Mouse (Mus musculus): ENCODE measurements around the gene Bola2. TPM values are rescaled to one million over a fixed set of nuclear protein-coding genes. Genes with fewer than 3 reads are reported as not detected.
"Not testable (repeated sequence)": the region's sequence is repeated elsewhere in the genome, so short reads cannot be mapped to it uniquely, and the experiment has no call there.

The Bola2 gene
- polyA plus RNA-seq, 1 experiment from 2014 or later, result 151 TPM

DNA sequence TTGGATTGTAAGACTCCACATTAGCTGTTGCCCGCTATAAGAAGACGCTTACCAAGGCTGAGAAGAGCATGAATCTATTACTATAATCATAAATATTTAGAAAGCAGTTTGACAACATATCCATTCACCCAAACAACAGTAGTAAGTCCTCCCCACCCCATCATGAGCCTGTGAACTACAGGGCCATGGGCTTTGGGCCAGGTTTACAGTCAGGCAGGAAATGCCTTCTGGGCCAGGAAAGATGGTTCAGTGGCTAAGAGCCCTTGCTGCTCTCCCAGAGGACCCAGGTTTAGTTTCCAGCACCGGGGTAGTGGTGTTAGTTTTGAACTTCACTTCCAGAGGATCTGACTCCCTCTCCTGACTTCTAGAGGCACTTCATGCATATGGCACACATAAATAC is 22.4 kb downstream of the Bola2 start:
- 84% methylated on average over 3 of the region's 3 CpGs for WGBS
- Histone ChIP-seq H3K27ac (replicated peaks) (no peak overlapping the region), H3K27me3 (no peaks in the 10 kb centered on the region), H3K9me3 (0 out of 2 replicates have a peak, but pooled peaks cover 7% of the 10 kb centered on the region), H3K36me3 (no peaks in the 10 kb centered on the region), H3K4me2 (replicated peaks) (no peak overlapping the region), H3K9ac (replicated peaks) (no peak overlapping the region), H3K4me3 (no peak overlapping the region), H3K4me1 (no peaks in the 10 kb centered on the region)
- ATAC-seq (ENCODE audit: low FRiP score, low read depth), result no peak

DNA sequence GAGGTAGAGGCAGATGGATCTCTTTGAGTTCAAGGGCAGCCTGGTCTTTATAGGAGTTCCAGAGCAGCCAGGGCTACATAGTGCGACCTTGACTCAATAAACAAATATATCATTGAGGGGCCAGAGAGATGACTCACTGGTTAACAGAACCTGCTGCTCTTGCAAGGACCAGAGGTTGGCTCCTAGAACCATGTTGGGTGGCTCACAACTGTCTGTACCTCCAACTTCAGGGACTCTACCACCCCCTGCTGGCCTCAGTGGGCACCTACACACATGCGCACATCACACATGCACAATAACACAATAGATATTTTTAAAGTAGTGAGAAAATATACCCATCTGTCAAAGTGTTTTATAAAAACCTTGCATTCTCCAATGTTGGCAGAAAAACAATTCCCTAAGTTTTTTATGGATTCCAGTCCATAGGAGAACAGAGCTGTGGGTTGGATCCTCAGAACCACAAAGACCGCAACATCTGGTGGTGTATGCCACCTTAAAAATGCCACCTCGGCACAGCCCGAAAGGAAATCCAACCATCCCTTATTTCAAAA is 23.7 kb downstream of the Bola2 start:
- no peak overlapping the region for H3K4me2 ChIP-seq (replicated peaks)
- 0 out of 2 replicates have a peak, but pooled peaks cover 7% of the 10 kb centered on the region for H3K9me3 ChIP-seq
- H3K9ac ChIP-seq (replicated peaks), result no peak overlapping the region
- 0 out of 2 replicates have a peak, but pooled peaks cover under 1% of the 10 kb centered on the region for H3K27me3 ChIP-seq
- H3K4me3 ChIP-seq, result no peak overlapping the region
- H3K4me1 ChIP-seq, result no peaks in the 10 kb centered on the region
- WGBS, result 95% methylated on average over 5 of the region's 5 CpGs
- no peaks in the 10 kb centered on the region for H3K36me3 ChIP-seq
- no peak for ATAC-seq (ENCODE audit: low FRiP score, low read depth)
- H3K27ac ChIP-seq (replicated peaks), result no peak overlapping the region

DNA sequence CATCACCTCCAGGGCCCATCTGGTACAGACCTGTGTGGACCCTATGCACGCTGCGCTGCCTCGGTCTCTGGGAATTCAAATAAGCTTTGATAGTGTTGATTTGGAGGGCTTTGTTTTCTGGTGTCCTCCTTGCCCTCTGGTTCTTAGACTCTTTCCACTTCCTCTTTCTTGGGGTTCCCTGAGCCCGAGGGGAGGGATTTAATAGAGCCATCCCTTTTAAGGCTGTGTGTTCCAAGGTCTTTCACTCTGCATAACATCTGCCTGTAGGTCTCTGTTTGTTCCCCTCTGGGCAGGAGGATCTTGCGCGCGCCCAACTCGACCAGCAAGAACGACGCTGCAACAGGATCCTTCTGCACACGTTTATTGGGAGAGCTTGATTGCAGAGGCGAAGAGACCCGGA is 26.4 kb downstream of the Bola2 start:
- Histone ChIP-seq H3K9me3 (0 out of 2 replicates have a peak, but pooled peaks cover 7% of the 10 kb centered on the region), H3K4me3 (no peak overlapping the region), H3K27ac (replicated peaks) (no peak overlapping the region), H3K27me3 (0 out of 2 replicates have a peak, but pooled peaks cover 3% of the 10 kb centered on the region), H3K4me2 (replicated peaks) (no peak overlapping the region), H3K36me3 (no peaks in the 10 kb centered on the region), H3K4me1 (no peaks in the 10 kb centered on the region), H3K9ac (replicated peaks) (no peak overlapping the region)
- no peak for ATAC-seq (ENCODE audit: low FRiP score, low read depth)
- 93% methylated on average over 13 of the region's 13 CpGs for WGBS

DNA sequence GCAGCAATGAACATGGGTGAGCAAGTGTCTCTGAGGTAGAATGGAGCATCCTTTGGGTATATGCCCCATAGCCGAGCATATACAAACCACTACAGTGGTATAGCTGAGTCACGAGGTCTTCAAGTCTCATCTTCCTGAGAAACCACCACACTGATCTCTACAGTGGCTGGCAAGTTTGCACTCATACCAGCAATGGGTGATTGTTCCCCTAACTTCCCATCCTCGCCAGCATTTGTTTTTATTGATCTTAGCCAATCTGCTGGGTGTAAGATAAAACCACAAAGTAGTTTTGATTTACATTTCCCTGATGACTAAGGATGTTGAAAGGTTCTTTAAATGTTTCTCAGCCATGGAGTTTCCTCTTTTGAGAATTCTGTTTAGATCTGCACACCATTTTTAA is 29.9 kb downstream of the Bola2 start:
- Histone ChIP-seq H3K4me2 (replicated peaks) (no peak overlapping the region), H3K4me1 (no peaks in the 10 kb centered on the region), H3K9ac (replicated peaks) (no peak overlapping the region), H3K27me3 (0 out of 2 replicates have a peak, but pooled peaks cover 3% of the 10 kb centered on the region), H3K9me3 (0 out of 2 replicates have a peak, but pooled peaks cover 3% of the 10 kb centered on the region), H3K4me3 (no peak overlapping the region), H3K27ac (replicated peaks) (no peak overlapping the region), H3K36me3 (no peaks in the 10 kb centered on the region)
- 73% methylated on average over 3 of the region's 3 CpGs for WGBS
- no peak for ATAC-seq (ENCODE audit: low FRiP score, low read depth)

DNA sequence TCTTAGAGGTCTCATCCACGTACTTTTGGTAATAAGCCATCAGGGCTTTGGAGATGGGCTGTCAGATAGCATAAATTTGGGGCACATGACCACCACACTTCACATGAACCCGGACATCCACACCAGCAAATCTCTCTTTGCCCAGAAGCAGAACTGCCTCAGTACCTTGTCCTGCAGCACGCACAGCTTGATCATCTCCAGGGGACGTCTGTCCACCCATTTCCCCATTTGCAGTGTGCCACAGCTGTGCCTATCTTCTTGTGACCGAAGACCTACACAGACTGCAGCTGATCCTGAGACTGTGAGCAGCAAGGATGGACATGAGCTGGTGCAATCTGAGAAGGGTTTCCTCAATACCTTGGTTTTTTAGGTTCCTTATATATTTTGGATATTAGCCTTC is 30.5 kb downstream of the Bola2 start:
- no peak overlapping the region for H3K9ac ChIP-seq (replicated peaks)
- no peak for ATAC-seq (ENCODE audit: low FRiP score, low read depth)
- H3K27me3 ChIP-seq, result 0 out of 2 replicates have a peak, but pooled peaks cover 3% of the 10 kb centered on the region
- WGBS, result 88% methylated on average over 5 of the region's 5 CpGs
- no peaks in the 10 kb centered on the region for H3K36me3 ChIP-seq
- 0 out of 2 replicates have a peak, but pooled peaks cover 3% of the 10 kb centered on the region for H3K9me3 ChIP-seq
- no peak overlapping the region for H3K27ac ChIP-seq (replicated peaks)
- no peak overlapping the region for H3K4me2 ChIP-seq (replicated peaks)
- no peak overlapping the region for H3K4me3 ChIP-seq
- H3K4me1 ChIP-seq, result no peaks in the 10 kb centered on the region

DNA sequence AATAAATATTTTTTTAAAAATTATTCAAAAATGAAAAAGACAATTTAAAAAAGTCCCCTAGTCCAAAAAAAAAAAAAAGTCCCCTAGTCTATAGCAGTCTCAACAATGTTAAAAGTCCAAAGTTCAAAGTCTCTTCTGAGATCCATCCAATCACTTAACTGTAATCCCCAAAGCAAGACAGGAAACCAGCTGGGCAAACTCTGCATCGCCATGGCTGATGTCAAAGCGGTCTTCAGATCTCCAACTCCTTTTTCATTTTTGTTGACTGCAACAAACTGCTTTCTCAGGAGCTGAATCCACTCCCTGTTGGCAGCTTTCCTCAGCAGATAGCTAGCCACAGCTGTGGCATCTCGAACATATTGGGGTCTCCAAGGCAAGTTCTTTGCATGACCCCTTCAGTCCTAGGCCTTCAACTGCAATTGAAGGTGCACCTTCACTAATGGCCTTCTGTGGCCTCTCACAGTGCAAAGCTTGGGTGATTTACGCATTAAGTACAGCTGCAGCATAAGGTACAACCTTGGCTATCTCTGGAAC is 35.1 kb downstream of the Bola2 start:
- H3K4me3 ChIP-seq; H3K4me1 ChIP-seq; ATAC-seq (ENCODE audit: low FRiP score, low read depth); H3K9me3 ChIP-seq; H3K4me2 ChIP-seq (replicated peaks); H3K27ac ChIP-seq (replicated peaks); H3K9ac ChIP-seq (replicated peaks); H3K27me3 ChIP-seq; H3K36me3 ChIP-seq: not testable (repeated sequence)
- 92% methylated on average over 4 of the region's 4 CpGs for WGBS

DNA sequence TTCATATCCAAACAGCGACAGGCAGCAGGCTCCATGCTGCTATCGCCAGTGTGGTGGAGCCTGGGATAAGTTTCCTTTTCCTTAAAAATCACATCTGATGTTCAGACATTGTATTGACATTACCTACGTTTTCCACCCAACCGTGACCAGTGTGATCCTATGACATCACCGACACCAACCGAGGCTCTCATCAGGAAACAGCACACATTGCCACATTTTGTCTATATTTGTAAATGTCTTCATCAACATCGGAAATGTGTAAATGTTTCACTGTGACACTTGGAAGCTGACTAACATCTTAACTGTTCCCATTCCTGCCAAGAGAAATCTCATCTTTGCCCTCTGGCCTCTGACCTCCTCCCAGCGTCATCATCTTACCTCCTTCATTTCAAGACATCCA is 40.9 kb downstream of the Bola2 start:
- no peaks in the 10 kb centered on the region for H3K27me3 ChIP-seq
- WGBS, result 86% methylated on average over 8 of the region's 8 CpGs

DNA sequence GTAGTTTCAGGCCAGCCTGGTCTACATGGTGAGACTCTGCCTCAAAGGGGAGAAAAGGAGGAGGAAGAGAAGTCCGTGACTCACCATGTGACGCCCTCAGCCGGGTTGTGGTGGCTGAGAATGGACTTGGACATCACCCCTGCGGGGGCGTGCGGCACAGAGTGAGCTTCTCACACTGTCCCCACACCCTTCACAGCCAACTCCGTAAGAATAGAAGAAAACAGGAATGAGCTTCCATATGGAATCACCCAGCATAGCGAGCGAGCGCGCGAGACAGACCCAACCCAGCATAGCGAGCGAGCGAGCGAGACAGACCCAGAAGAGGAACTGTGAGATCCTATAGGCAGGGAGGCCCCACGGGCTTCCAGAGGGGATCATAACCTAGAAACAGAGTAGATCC is 44.4 kb downstream of the Bola2 start:
- WGBS, result 87% methylated on average over 17 of the region's 17 CpGs
- no peak overlapping the region for H3K9ac ChIP-seq (replicated peaks)
- no peak overlapping the region for H3K27ac ChIP-seq (replicated peaks)
- H3K27me3 ChIP-seq, result no peaks in the 10 kb centered on the region
- no peak for ATAC-seq (ENCODE audit: low FRiP score, low read depth)
- peaks cover 3% of the 10 kb centered on the region; the same call in 1 of the 2 replicates for H3K4me1 ChIP-seq
- no peak overlapping the region for H3K4me3 ChIP-seq
- no peaks in the 10 kb centered on the region for H3K9me3 ChIP-seq
- no peaks in the 10 kb centered on the region for H3K36me3 ChIP-seq
- no peak overlapping the region for H3K4me2 ChIP-seq (replicated peaks)

More for the DNA sequence above, 40.9 kb downstream of the Bola2 start:
- Histone ChIP-seq H3K9ac (replicated peaks) (no peak overlapping the region), H3K4me2 (replicated peaks) (no peak overlapping the region), H3K27ac (replicated peaks) (no peak overlapping the region), H3K4me1 (peaks cover 3% of the 10 kb centered on the region; the same call in 1 of the 2 replicates), H3K4me3 (no peak overlapping the region), H3K9me3 (no peaks in the 10 kb centered on the region), H3K36me3 (no peaks in the 10 kb centered on the region)
- ATAC-seq (ENCODE audit: low FRiP score, low read depth), result no peak

DNA sequence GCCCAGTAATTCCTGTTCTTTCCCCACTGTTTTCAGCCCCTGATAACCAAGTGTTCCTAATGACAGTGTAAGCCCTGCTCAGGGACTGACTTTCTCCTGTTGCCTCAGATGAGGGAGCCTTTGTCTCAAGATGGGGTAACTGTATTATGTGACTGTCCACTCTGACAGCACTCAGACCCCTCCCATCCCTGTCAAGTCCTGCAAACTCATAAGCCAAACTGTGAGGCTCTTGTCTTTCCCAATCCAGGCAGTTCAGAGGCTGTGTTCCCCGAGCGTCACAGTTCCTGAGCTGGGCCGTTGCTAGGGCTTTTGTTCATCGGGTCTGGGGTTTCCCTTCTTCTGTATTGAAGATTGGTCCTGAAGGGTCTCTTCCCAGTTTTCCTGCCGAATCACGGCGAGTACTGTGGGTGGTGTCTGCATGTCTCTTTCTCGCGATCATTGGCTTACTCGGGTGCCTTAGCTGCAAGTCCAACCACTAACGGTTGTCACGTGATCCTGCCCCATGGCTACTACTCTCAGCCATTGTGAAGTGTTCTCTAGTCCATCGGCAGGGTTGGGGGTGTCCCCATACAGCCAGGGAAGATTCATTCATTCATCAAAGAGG is 45.0 kb downstream of the Bola2 start:
- Histone ChIP-seq H3K27ac (replicated peaks) (no peak overlapping the region), H3K9me3 (no peaks in the 10 kb centered on the region), H3K4me2 (replicated peaks) (no peak overlapping the region), H3K4me3 (no peak overlapping the region), H3K27me3 (no peaks in the 10 kb centered on the region), H3K9ac (replicated peaks) (no peak overlapping the region), H3K4me1 (peaks cover 3% of the 10 kb centered on the region; the same call in 1 of the 2 replicates), H3K36me3 (no peaks in the 10 kb centered on the region)
- WGBS, result 79% methylated on average over 13 of the region's 13 CpGs
- no peak for ATAC-seq (ENCODE audit: low FRiP score, low read depth)

DNA sequence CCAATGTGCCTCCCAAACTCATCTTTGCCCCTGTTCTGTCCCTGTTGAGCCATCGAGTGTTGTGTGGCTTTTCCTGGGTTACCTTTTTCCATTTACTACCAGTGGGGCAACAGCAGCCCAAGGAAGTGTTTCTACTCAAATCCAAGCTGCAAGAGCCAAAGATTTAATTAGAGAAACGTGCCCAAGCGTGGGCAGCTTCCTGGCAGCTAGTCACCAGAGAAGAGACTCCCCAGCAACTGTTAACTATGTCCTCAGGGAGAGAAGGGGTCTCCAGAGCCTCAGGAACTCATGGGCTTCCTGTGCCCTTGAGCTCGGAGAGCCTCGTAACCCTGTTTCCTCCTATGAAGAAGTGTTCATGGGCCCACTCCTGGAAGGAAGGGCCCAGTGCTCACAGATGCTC is 45.8 kb downstream of the Bola2 start:
- ATAC-seq (ENCODE audit: low FRiP score, low read depth), result no peak
- 82% methylated on average over 5 of the region's 5 CpGs for WGBS
- H3K9ac ChIP-seq (replicated peaks), result no peak overlapping the region

DNA sequence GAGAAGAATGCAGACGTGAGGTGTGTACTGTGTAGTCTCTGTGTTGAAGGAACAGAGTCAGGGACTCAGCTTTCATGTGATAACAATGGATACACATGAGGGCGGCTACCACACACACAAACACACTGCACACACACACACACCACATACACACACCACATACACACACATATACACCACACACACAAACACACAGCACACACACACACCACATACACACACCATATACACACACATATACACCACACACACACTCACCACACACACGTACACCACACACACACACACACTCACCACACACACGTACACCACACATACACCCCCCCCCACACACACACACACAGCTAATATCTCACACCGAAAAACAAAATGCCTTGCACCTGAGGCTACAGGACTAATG is 46.3 kb downstream of the Bola2 start:
- no peak overlapping the region for H3K4me3 ChIP-seq
- H3K4me1 ChIP-seq, result peaks cover 3% of the 10 kb centered on the region; the same call in 1 of the 2 replicates
- ATAC-seq (ENCODE audit: low FRiP score, low read depth), result no peak
- H3K27ac ChIP-seq (replicated peaks), result no peak overlapping the region
- no peak overlapping the region for H3K9ac ChIP-seq (replicated peaks)
- H3K27me3 ChIP-seq, result no peaks in the 10 kb centered on the region
- no peaks in the 10 kb centered on the region for H3K9me3 ChIP-seq
- H3K4me2 ChIP-seq (replicated peaks), result no peak overlapping the region
- H3K36me3 ChIP-seq, result no peaks in the 10 kb centered on the region
- WGBS, result 89% methylated on average over 5 of the region's 5 CpGs

More for the DNA sequence above, 45.8 kb downstream of the Bola2 start:
- Histone ChIP-seq H3K4me3 (no peak overlapping the region), H3K9me3 (no peaks in the 10 kb centered on the region), H3K27ac (replicated peaks) (no peak overlapping the region), H3K4me1 (peaks cover 3% of the 10 kb centered on the region; the same call in 1 of the 2 replicates), H3K36me3 (no peaks in the 10 kb centered on the region), H3K27me3 (no peaks in the 10 kb centered on the region), H3K4me2 (replicated peaks) (no peak overlapping the region)

DNA sequence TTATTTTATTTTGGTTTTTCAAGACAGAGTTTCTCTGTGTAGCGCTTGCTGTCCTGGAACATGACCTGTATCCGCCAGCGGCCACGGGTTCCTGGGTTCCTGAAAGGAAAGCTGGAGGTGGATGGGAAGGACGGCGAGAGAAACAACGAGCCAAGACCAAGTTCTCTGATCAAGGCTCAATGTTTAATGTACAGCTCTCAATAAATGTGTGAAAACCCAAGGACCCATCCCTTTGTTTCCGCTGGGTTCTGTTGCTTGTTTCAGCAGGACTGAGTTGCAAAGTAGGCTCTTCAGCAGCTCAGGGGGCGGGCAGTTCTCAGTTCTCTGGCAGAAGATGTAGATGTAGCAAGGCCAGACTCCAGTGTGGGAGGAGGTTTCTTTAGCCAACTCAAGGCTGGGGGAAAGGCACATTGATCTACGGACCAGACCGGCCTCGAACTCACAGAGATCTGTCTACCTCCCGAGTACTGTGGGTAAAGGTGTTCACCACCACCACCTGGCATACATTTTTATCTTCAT is 46.8 kb downstream of the Bola2 start:
- Histone ChIP-seq H3K4me3 (no peak overlapping the region), H3K27ac (replicated peaks) (no peak overlapping the region), H3K9ac (replicated peaks) (no peak overlapping the region), H3K4me1 (peaks cover 3% of the 10 kb centered on the region; the same call in 1 of the 2 replicates), H3K9me3 (no peaks in the 10 kb centered on the region), H3K4me2 (replicated peaks) (no peak overlapping the region), H3K27me3 (no peaks in the 10 kb centered on the region), H3K36me3 (no peaks in the 10 kb centered on the region)
- WGBS, result 91% methylated on average over 13 of the region's 13 CpGs
- ATAC-seq (ENCODE audit: low FRiP score, low read depth), result no peak
